Mouse (Mus musculus) layer of hippocampus, postnatal 36 days (tissue): Measurements from ENCODE around the gene Trim31. TPM values are rescaled to one million over a fixed set of nuclear protein-coding genes. Genes with fewer than 3 reads are reported as not detected.

ENCODE experiments used
- DNase-seq, 2 experiments: peaks; one replicate each; pipeline ENCODE4 v3.0.0; 2022
- total RNA-seq, 2 experiments: library from RNA; stranded (reverse); gene quantifications; 2 replicates each; pipeline ENCODE4 v1.2.3; 2021

Trim31 gene
- total RNA-seq, 2 experiments from 2014 or later = not detected

DNA sequence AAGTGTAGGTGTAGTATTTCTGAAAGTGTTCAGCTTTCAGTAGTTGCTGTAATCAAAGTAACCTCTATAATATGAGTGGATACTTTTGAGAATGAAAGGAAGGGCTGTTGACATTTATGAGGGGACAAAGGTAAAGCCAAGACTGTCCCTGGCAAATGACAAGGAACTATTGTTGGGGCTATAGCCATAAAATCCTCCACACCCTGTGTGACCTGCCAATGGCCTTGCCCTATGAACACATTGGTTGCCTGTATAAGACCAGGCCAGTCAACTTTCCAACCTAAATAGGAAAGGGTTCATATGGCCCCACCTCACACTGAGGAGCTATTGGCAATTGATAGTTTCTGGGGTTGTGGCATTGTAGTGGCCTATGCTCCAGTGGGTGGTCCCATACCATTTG, 853 bp upstream of the Trim31 start:
- DNase-seq = no peak

DNA sequence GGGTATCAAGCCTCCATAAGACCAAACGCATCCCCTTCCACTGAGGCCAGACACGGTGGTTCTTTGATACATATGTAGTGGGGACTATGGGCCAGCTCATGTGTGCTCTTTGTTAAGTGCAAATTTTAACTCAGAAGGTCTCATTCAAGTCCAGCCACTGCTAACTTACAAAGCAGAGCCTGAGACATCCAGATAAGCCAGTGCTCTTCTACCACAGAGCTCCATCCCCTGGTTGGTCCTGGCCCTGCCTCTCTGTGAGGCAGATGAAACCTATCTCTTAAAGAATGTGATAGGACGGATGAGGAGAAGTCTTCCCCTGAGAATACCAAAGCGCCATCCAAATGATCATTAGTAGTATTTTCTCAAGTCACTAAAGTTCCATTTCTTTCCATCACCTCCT, 1.5 kb downstream of the Trim31 start:
- DNase-seq = no peak

- peak; percentile 45 to 47 for DNase-seq
Measured at GRCm38 (mm10) chr17:36900001-36900400, 2.1 kb downstream of the Trim31 start.

- DNase-seq = no peak
Measured at GRCm38 (mm10) chr17:36900691-36901090, 2.8 kb downstream of the Trim31 start.

DNA sequence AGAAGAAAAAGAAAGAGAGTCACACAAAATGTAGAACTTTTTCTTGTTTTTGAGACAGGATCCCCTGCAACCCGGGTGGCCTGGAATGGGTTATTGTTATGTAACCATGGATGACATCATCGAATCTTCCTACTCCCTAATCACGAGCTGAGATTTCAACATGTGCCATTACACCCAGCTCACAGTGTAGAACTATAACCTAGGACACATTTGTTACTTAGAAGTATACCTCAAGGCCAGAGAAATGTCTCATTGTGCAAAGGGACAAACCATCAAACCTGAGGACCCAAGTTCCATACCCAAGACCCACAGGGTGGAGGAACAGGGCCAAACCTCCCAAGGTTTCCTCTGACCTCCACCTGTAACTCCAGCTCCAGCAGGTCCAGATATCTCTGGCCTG, 5.7 kb downstream of the Trim31 start:
- no peak for DNase-seq

DNA sequence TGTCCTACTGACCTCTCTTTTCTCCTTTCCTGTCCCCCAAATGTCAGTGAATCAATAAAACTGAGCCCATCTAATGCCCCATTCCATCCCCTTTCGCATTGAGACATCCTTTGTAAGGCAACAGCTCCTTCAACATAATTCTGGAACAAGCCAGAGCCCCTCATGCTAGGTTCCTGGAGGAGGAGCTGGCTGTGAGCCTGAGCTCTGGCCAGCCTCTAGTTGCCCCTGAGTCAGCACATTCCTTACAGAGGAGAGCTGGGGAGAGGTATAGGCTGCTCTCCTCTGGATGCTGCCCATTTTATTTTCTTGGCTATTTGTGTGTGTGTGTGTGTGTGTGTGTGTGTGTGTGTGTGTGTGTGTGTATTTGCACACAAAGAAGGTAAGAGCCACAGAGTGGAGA, 10.3 kb downstream of the Trim31 start:
- no peak for DNase-seq

DNA sequence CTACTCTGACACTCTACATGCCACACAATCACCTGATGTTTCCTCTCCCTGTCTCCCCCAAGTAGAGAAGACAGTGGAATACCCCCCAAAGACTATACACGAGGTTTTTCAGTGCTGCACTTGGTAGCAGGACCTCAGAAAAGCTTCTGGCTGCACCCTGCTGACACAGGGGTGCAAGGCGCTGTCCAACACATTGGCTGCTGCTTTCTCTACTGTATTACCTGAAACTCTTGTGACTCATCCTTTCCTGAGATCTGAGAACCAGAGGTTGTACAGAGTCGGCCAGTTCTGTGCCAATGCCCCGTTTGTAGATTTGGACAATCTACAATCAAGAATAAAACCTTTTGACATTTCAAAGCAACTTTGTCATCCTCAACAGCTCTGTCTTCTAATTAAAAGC, 11.9 kb downstream of the Trim31 start:
- no peak for DNase-seq

DNA sequence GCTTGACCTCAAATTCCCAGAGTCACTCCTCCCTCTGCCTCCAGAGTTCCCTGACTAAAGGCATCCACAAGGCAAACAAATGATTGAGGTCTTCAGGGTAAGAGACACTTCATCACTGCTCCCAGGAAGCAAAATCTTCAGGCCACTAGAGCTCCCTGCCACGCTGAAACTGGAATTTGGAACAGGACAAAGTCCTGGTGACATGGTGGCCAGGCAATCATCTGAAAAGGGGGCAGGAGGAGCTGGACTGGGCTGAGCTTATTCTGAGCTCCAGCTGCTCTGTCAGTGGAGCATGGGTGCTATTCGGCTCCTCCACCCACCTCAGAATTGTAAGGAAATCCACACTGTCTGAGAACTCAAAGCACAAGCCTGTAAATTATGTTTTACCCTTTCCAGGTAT, 14.1 kb downstream of the Trim31 start:
- no peak for DNase-seq

GRCm38 (mm10) chr17:36914108-36914507, 16.2 kb downstream of the Trim31 start:
- peak; percentile 42 to 70 for DNase-seq

DNA sequence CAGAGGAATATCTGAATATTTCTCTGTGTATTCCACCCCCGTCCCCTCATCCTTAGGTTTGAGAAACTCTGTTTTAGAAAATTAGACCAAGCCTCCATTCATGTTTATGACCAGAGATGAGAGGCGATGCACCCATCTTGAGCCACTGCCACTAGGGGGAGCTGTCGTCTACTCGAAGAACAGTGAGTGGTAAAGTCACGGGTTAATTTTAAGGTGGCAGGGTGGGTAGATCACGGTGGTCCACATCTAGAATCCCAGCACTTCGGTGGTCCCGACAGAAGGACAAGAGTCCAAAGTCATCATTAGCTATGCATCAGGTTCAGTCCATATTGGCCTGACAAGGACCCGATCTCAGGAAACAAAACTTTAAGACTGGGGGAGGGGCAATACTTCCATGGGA, 17.2 kb downstream of the Trim31 start:
- DNase-seq = peak; percentile 33 to 50

GRCm38 (mm10) chr17:36920239-36920638, 22.3 kb downstream of the Trim31 start:
- no peak for DNase-seq

DNA sequence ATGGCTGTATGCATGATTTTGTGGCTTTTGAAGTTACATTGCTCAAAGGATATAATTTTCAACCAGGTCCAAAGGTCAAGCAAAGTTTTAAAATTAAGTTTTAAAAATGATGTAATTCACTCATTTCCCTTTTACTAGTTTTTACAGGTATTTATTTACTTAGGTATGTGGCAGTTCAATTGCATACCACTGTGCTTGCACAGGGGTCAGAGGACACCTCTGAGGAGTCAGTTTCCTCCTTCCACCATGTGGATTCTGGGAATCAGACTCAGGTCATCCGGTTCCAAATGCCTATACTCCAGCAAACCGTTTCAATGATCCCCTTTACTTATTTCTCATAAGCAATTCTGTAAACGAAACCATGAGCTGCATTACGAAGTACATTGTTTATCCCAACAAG, 24.8 kb downstream of the Trim31 start:
- DNase-seq = no peak

DNA sequence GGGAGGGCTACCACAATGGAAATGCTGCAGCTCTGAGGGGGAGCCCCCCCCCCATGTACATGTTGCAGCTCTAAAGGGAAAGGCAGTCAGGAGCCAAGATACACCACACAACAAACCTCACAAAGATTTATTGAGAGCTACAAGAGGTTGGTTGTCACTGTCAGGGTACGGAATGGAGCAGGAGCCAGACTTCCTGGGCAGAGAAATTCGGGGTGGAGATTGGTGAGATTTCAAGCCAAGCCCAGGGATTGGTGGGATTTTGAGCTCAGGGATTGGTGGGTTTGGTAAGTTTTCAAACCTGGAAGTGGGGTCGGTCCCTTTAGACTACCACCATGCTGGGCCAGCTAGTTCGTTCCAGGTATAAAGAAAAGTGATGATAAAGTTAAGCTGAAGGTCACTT, 25.6 kb downstream of the Trim31 start:
- DNase-seq = no peak

DNA sequence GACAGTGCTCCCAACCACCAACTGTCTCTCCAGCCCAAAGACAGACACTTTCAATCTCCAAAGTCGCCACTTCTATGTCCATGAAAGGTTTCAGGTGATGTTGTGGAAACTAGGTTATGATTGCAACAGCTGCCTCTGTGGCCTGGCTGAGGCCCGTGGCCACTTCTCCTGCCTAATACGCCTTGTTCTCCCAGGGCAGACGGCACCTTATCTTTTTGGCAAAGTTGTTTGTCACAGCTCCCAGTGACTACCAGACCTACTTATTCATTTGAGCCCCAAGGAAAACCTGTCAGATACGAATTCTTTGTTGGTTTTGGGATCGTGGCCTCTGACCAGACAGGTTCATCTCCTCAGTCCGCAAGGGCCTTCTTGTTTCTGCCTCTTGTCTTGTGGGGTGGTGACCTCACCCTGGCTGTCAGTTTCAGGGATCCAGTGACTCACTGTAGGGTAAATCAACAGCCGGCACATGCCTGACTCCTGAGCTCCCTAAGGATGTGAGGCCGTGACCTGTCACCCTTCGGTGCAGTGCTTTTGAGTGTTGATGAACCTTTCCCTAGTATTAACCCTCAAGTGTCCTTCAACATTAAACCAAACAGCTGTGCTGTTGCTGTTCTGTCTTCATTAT, 29.7 kb downstream of the Trim31 start:
- no peak for DNase-seq

DNA sequence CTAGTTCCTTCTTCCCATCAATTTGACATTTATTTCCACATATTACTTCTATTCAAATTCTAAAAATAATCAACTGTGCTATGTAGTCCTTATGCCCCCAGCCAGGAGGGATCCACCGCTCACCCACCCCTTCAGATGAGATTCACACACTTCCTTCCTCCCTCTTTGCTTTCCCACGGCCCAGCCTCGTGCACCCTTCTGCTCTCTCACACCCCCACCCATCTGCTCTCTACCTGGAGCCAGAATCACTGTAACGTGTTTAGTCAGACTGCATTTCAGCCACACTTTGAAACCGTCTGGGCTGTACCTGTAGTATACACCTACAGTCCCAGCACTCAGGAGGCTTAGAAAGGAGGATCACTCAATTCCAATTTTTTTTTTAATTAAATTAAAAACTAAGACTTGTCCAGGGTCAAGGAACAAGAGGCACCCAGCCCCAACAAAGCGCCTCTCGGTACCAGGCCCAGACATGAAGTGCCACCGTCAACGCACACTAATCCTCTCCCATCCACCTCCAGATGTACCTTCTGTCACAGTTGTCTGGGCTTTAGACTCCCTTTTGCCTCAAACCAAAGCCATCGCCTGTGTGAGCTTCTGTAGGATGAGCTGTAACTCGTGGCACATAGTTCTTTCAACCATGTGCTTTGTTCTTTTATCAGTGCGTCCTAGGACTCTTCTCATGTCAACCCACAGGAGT, 31.5 kb downstream of the Trim31 start:
- no peak for DNase-seq

DNA sequence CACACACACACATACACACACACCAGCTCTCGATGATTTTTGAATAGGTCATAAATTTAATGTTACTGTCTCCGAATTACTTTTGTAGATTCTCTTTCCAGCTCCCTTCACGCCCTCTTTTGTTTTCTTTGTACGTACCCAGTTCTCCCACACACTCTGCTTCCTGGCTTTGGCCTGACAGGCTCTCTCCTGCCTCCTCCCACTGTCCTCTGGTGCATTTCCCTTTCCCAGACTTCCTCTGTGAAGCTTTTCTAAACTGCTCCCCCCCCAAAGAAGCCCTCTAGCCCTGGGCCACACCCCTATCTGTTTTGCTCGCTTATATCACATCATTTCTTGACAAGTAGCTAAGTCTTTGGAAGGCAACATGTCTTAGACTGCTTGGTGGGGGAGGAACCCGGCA, 32.3 kb downstream of the Trim31 start:
- DNase-seq = no peak

- no peak for DNase-seq
Measured at GRCm38 (mm10) chr17:36931130-36931529, 33.2 kb downstream of the Trim31 start.

DNA sequence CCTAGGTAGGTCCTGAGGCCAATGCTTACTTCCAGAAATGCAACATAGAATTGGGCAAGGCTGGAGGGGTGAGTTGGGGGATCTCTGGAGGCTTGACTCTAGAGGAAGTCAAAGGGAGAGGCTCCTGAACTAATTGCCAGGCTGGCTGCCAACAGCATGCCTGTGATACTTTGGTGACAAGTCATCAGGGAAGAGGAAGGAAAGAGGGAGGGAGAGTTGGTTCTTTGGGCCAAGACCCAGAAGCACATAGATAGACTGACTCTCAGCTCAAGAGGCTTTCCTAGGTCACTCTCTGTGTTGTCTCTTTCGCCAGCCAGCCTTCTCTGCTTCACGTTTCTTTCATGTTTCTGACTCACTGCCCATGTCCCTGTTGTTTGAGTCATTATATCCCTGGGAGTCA, 33.9 kb downstream of the Trim31 start:
- DNase-seq = no peak

DNA sequence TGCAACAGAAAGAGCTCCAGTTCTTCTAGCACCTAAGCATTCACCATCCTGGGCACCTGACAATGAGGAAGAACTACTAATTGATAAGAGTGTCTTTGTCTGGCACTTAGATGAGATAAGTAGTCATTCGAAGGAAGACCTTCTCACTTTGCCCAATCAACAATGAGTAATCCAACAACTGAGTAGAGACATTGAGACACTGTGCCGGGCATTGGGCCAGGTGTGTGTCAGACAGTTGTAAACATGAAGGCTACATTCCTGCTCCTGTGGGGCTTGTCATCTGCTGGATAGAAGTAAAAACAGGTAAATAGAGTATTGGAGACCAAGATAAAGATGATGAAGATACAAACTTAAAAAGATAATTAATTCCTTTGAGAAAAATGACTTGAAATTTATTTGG, 40.1 kb downstream of the Trim31 start:
- DNase-seq = no peak

DNA sequence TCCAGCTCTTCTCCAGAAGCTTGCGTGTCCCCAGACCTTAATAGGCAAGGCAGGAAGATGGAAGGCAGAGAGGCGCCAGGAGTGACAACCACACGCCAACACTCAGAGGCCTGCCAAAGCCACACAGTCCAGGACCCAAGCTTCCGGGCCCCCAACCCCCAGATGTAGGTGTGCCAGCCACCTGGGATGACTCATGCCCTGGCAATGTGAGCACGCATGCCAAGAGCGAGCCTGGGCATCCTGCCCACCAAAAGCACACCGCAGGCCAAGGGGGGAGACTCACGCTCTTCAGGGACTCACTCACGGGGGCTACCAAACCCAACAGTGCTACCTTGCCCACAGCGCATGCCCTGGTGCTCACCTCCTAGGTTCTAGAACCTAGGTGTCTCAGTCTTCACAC, 44.5 kb downstream of the Trim31 start:
- peak in 1 of 2 experiments; percentile 41 for DNase-seq

- DNase-seq = no peak
Measured at GRCm38 (mm10) chr17:36942791-36943471, 45.0 kb downstream of the Trim31 start, which contains the start of gene Rnf39. Rnf39 (plus strand) TSS chr17:36942918.

DNA sequence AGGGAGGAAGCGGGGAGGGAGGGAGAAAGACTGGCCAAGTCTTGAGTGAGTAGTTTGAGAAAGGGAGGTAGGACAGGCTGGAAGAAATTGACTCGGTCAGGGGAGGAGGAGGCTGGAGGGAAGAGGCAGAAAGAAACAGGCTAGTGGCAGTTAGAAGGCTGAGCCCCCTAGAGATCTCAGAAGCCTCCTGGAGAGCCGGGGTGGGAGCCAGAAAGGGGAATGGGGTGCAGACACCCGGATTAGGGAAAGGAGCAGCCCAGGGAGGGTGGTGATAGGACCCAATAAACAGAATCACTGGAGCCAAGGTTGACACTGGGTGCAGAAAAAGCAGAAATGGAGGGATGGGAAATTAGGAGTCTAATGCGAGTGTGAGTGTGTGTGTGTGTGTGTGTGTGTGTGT, 45.8 kb downstream of the Trim31 start:
- no peak for DNase-seq

DNA sequence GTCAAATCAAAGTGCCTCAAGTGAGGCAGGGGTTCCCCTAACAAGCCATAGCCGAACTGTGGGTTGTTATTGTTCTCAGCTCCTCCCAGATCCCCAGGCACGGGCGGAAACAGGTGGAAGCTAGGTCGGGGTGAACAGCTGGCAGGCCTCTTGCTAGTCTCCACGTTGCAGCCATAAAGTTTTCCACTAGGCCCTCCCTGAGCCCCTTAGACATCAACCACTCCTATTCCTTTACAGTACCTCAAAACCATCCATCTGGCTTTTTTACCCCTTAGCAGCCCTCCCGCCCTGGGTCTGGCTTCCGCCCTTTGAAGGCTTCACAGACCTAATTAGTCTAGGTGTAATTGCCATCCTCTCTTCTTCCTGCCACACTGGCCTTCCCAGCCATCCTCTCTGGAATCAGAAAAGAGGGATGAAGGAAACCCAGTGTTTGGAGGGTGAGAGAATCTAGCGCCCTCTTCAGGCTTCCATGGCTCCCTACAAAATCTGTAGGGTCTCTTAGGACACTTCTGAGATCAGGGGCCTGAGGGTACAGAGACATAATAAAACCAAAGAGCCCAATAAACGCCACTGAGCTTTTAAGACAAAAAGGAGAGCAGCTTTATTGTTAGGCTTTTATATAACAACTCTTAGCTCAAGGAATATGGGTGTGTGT, 46.3 kb downstream of the Trim31 start:
- DNase-seq = no peak
